Comparison of ENCODE assay signal across 11 mouse cellular contexts in genomic region chr12:39048441-39048840, GRCm38 (mm10).
DNase-seq lines count a peak whose midpoint lies in the region; ATAC-seq and TF ChIP-seq lines count a peak whose summit lies in the region.
"Had no signal": no experiment of that assay in that cellular context is flagged by ENCODE, and none has a peak within 500 bp of the region (broad histone marks: within the 10 kb centered on the region; RNA-seq: fewer than 3 reads in every experiment).

No protein-coding gene starts in this region.

- no peak for ATAC-seq in midbrain, embryonic 15.5 days (replicated peaks)

- no peak overlapping the region for H3K4me3 ChIP-seq in kidney, adult 2 months (ENCODE audit: insufficient read depth, low read depth, low read length)
- H3K4me3 ChIP-seq in midbrain, embryonic 15.5 days, result no peak overlapping the region
- H3K4me3 ChIP-seq: embryonic facial prominence, embryonic 12.5 days; liver, embryonic 15.5 days had no signal

- H3K4me2 ChIP-seq in midbrain, embryonic 15.5 days, result no peak overlapping the region
- H3K4me2 ChIP-seq: embryonic facial prominence, embryonic 12.5 days; liver, embryonic 15.5 days; midbrain, embryonic 11.5 days had no signal

- peak; percentile 8 for DNase-seq in kidney, postnatal 10 days
- no peak for DNase-seq in kidney, adult 2 months
- peak; percentile 65 for DNase-seq in brain, embryonic 18.5 days (ENCODE audit: low read depth, low spot score)
- peak; percentile 85 to 88 for DNase-seq in cerebellum, postnatal 10 days
- DNase-seq in layer of hippocampus, postnatal 36 days, result peak; percentile 6 to 15
- no peak for DNase-seq in right cerebral cortex, postnatal 14 days
- no peak for DNase-seq in ovary, postnatal 14 days (ENCODE audit: low spot score)

- TF ChIP-seq POLR2A in kidney, adult 2 months (IDR thresholded peaks at IDR 0.05; ENCODE audit: low read depth, low read length), result no peak

- TF ChIP-seq CTCF in kidney, adult 2 months (conservative IDR thresholded peaks at IDR 0.05; ENCODE audit: insufficient read depth, insufficient read length, low read depth, low read length), result no peak

- no peaks in the 10 kb centered on the region for H3K36me3 ChIP-seq in kidney, adult 2 months (ENCODE audit: control insufficient read depth, insufficient read depth, low read length)
- H3K36me3 ChIP-seq in midbrain, embryonic 15.5 days (replicated peaks), result no peaks in the 10 kb centered on the region
- H3K36me3 ChIP-seq: embryonic facial prominence, embryonic 12.5 days; liver, embryonic 15.5 days had no signal

- H3K9ac ChIP-seq in midbrain, embryonic 15.5 days, result no peak overlapping the region
- H3K9ac ChIP-seq: embryonic facial prominence, embryonic 12.5 days; liver, embryonic 15.5 days had no signal

- H3K27ac ChIP-seq in kidney, adult 2 months (ENCODE audit: insufficient read depth, low read depth, low read length), result no peak overlapping the region
- H3K27ac ChIP-seq in midbrain, embryonic 15.5 days, result no peak overlapping the region
- H3K27ac ChIP-seq: embryonic facial prominence, embryonic 12.5 days; liver, embryonic 15.5 days had no signal

- no peaks in the 10 kb centered on the region for H3K4me1 ChIP-seq in kidney, adult 2 months (ENCODE audit: control insufficient read depth, insufficient read depth, low read length)
- no peaks in the 10 kb centered on the region for H3K4me1 ChIP-seq in midbrain, embryonic 15.5 days
- H3K4me1 ChIP-seq: embryonic facial prominence, embryonic 12.5 days; liver, embryonic 15.5 days had no signal

- no peaks in the 10 kb centered on the region for H3K9me3 ChIP-seq in midbrain, embryonic 15.5 days
- H3K9me3 ChIP-seq: embryonic facial prominence, embryonic 12.5 days; liver, embryonic 15.5 days had no signal

- no peaks in the 10 kb centered on the region for H3K27me3 ChIP-seq in kidney, adult 2 months (replicated peaks; ENCODE audit: control insufficient read depth, insufficient read depth, low read length)
- no peaks in the 10 kb centered on the region for H3K27me3 ChIP-seq in midbrain, embryonic 15.5 days (replicated peaks)
- H3K27me3 ChIP-seq: embryonic facial prominence, embryonic 12.5 days; liver, embryonic 15.5 days had no signal

- WGBS in kidney, adult 2 months, result 68% methylated on average over 6 of the region's 6 CpGs
- WGBS in midbrain, embryonic 15.5 days, result 56% methylated on average over 6 of the region's 6 CpGs

Comparison
In these comparisons a context has a peak if more than half of its experiments do, and no peak if none do; other contexts are left out.
1. DNase-seq: peak in kidney, postnatal 10 days (single experiment), brain, embryonic 18.5 days (single experiment), cerebellum, postnatal 10 days (2 of 2) and layer of hippocampus, postnatal 36 days (2 of 2); none in kidney, adult 2 months (single experiment), right cerebral cortex, postnatal 14 days (single experiment) and ovary, postnatal 14 days (single experiment).